Mouse (Mus musculus): Measurements from ENCODE around the gene Gm3045. TPM values are rescaled to one million over a fixed set of nuclear protein-coding genes. Genes with fewer than 3 reads are reported as not detected.

Gene Gm3045
- polyA plus RNA-seq, 3 experiments from 2014 or later, result not detected

Other genes starting within 250 kb of the Gm3045 start
- under 1 TPM in 1 of 3 experiments, not detected in 2; 0.91 TPM for gene Tifab, start 247.7 kb upstream of the Gm3045 start, polyA plus RNA-seq (2017; shearing (Covaris generic))
- gene Neurog1, start 174.4 kb upstream of the Gm3045 start, polyA plus RNA-seq (2017; shearing (Covaris generic)), result not detected
- gene Cxcl14, start 130.0 kb upstream of the Gm3045 start, polyA plus RNA-seq (2017; shearing (Covaris generic)), result not detected
- gene Slc25a48, start 11.8 kb downstream of the Gm3045 start, polyA plus RNA-seq (2017; shearing (Covaris generic)), result not detected
- not detected for gene Il9, start 55.7 kb downstream of the Gm3045 start, polyA plus RNA-seq (2017; shearing (Covaris generic))
- gene Fbxl21, start 95.9 kb downstream of the Gm3045 start, polyA plus RNA-seq (2017; shearing (Covaris generic)), result 1 to 10 TPM in 2 of 3 experiments, under 1 TPM in 1; 0.23 to 2.1 (median 1.5) TPM
- not detected for gene Lect2, start 121.9 kb downstream of the Gm3045 start, polyA plus RNA-seq (2017; shearing (Covaris generic))
- gene Tgfbi, start 182.9 kb downstream of the Gm3045 start, polyA plus RNA-seq (2017; shearing (Covaris generic)), result 1 to 10 TPM in 1 of 3 experiments, under 1 TPM in 1, not detected in 1; 0.41 to 1.1 TPM